Mouse (Mus musculus) forebrain, postnatal 0 days (tissue): ENCODE data around the gene Map4k3. TPM values are rescaled to one million over a fixed set of nuclear protein-coding genes. Genes with fewer than 3 reads are reported as not detected.
"Not testable (repeated sequence)": the region's sequence is repeated elsewhere in the genome, so short reads cannot be mapped to it uniquely, and the experiment has no call there.

Experiments
- ATAC-seq: fragments of 200-750 bp; cut with Nextera tagmentation; 2 replicates; pipeline ENCODE4 v1.8.0; 2017; ENCODE audit warnings: mild to moderate bottlenecking, moderate library complexity
- DNase-seq: peaks from one replicate; pipeline ENCODE4 v3.0.0-alpha.2; 2015
- H3K27ac ChIP-seq: fragments of 300-500 bp; sonication (generic); 2 replicates; pipeline ENCODE4 v1.5.1; 2014; ENCODE audit warnings: low read depth, mild to moderate bottlenecking, antibody characterized with exemption, low read length, moderate library complexity, mixed read lengths
- H3K27me3 ChIP-seq: fragments of 300-500 bp; sonication (generic); 2 replicates; pipeline ENCODE4 v1.6.1; 2014; ENCODE audit warnings: mild to moderate bottlenecking, low read length, mixed read lengths; ENCODE audit not compliant: insufficient read depth
- H3K36me3 ChIP-seq: fragments of 300-500 bp; sonication (generic); 2 replicates; pipeline ENCODE4 v1.6.1; 2014; ENCODE audit warnings: mild to moderate bottlenecking, moderate library complexity; ENCODE audit not compliant: insufficient read depth
- H3K4me1 ChIP-seq: fragments of 300-500 bp; sonication (generic); 2 replicates; pipeline ENCODE4 v1.6.1; 2014; ENCODE audit warnings: antibody characterized with exemption; ENCODE audit not compliant: insufficient read depth
- H3K4me2 ChIP-seq: fragments of 300-500 bp; sonication (generic); 2 replicates; pipeline ENCODE4 v1.6.1; 2014; ENCODE audit warnings: low read depth, mild to moderate bottlenecking, moderate library complexity
- H3K4me3 ChIP-seq: fragments of 300-500 bp; sonication (generic); 2 replicates; pipeline ENCODE4 v1.5.1; 2014; ENCODE audit warnings: low read depth, low read length, mixed read lengths
- H3K9ac ChIP-seq: fragments of 300-500 bp; sonication (generic); 2 replicates; pipeline ENCODE4 v1.6.1; 2014; ENCODE audit warnings: mild to moderate bottlenecking
- H3K9me3 ChIP-seq: fragments of 300-500 bp; sonication (generic); 2 replicates; pipeline ENCODE4 v1.6.1; 2016; ENCODE audit warnings: low read length
- CTCF ChIP-seq: sonication (generic); IDR thresholded peaks from 2 replicates; pipeline ENCODE4 v1.5.1; 2016; ENCODE audit warnings: antibody characterized with exemption, control low read depth, low read depth
- WGBS: fragments of 180-500 bp; shearing (Covaris S2); extraction: QIAGEN DNeasy Blood & Tissue Kit; methylation state at CpG from one replicate; pipeline ENCODE4 v1.1.7; 2014; 5-methylcytosine and 5-hydroxymethylcytosine counted together
- polyA plus RNA-seq: library from polyadenylated mRNA; unstranded; fragments of >200 nt; fragmentation: Nextera tagmentation; extraction: Ambion mirVana; gene quantifications from 2 replicates; pipeline ENCODE4 v1.2.1, GENCODE M21; 2015
- total RNA-seq: library from RNA; depleted of rRNA; stranded (reverse); fragments of >200 nt; gene quantifications from 2 replicates; pipeline ENCODE4 v1.2.3, GENCODE M21; 2014

Map4k3 gene
- total and polyA plus RNA-seq, 2 experiments from 2014 or later = 17.9 to 76.9 TPM

GRCm38 (mm10) chr17:80754589-80754988 is 26.3 kb upstream of the Map4k3 start:
- DNase-seq (no peak), ATAC-seq (no peak)
- no peak overlapping the region for H3K4me2 ChIP-seq
- no peak for TF ChIP-seq CTCF
- no peak overlapping the region for H3K4me3 ChIP-seq
- H3K27me3 ChIP-seq = no peaks in the 10 kb centered on the region
- no peak overlapping the region for H3K9ac ChIP-seq
- 68% methylated on average over 8 of the region's 8 CpGs for WGBS
- no peak overlapping the region for H3K27ac ChIP-seq
- no peaks in the 10 kb centered on the region for H3K4me1 ChIP-seq
- H3K9me3 ChIP-seq = no peaks in the 10 kb centered on the region
- H3K36me3 ChIP-seq = no peaks in the 10 kb centered on the region

- 29% methylated on average over 1 of the region's 1 CpGs for WGBS
- Histone ChIP-seq H3K36me3 (no peaks in the 10 kb centered on the region), H3K9me3 (no peaks in the 10 kb centered on the region), H3K4me2 (no peak overlapping the region), H3K4me3 (no peak overlapping the region), H3K27me3 (no peaks in the 10 kb centered on the region), H3K4me1 (no peaks in the 10 kb centered on the region), H3K9ac (no peak overlapping the region), H3K27ac (no peak overlapping the region)
- DNase-seq = no peak
- TF ChIP-seq CTCF = no peak
- no peak for ATAC-seq
Observed at GRCm38 (mm10) chr17:80752466-80752865, 24.2 kb upstream of the Map4k3 start.

- Histone ChIP-seq H3K4me3 (no peak overlapping the region), H3K9me3 (no peaks in the 10 kb centered on the region), H3K4me1 (no peaks in the 10 kb centered on the region), H3K9ac (no peak overlapping the region), H3K27me3 (no peaks in the 10 kb centered on the region), H3K27ac (no peak overlapping the region), H3K36me3 (no peaks in the 10 kb centered on the region), H3K4me2 (no peak overlapping the region)
- ATAC-seq (no peak), DNase-seq (no peak)
- WGBS = 57% methylated on average over 5 of the region's 5 CpGs
- TF ChIP-seq CTCF = no peak
Observed at GRCm38 (mm10) chr17:80739421-80739820, 11.1 kb upstream of the Map4k3 start.

- TF ChIP-seq CTCF = no peak
- no peak for ATAC-seq
- no peak overlapping the region for H3K27ac ChIP-seq
- H3K4me1 ChIP-seq = no peaks in the 10 kb centered on the region
- H3K9ac ChIP-seq = no peak overlapping the region
- no peak for DNase-seq
- no peak overlapping the region for H3K4me2 ChIP-seq
- no peaks in the 10 kb centered on the region for H3K27me3 ChIP-seq
- no peaks in the 10 kb centered on the region for H3K36me3 ChIP-seq
- WGBS = 76% methylated on average over 6 of the region's 6 CpGs
- no peaks in the 10 kb centered on the region for H3K9me3 ChIP-seq
- no peak overlapping the region for H3K4me3 ChIP-seq
Observed at GRCm38 (mm10) chr17:80734700-80735099, 6.4 kb upstream of the Map4k3 start.

- Histone ChIP-seq H3K4me2 (no peak overlapping the region), H3K36me3 (no peaks in the 10 kb centered on the region), H3K4me3 (no peak overlapping the region), H3K4me1 (no peaks in the 10 kb centered on the region), H3K27ac (no peak overlapping the region), H3K9me3 (no peaks in the 10 kb centered on the region), H3K27me3 (no peaks in the 10 kb centered on the region), H3K9ac (no peak overlapping the region)
- 82% methylated on average over 12 of the region's 12 CpGs for WGBS
- no peak for TF ChIP-seq CTCF
- DNase-seq (no peak), ATAC-seq (no peak)
Observed at GRCm38 (mm10) chr17:80733121-80733800, 5.0 kb upstream of the Map4k3 start.

- no peak for TF ChIP-seq CTCF
Observed at GRCm38 (mm10) chr17:80732256-80732655, 4.0 kb upstream of the Map4k3 start.

GRCm38 (mm10) chr17:80730283-80730682 is 2.0 kb upstream of the Map4k3 start:
- not testable (repeated sequence) for H3K27me3 ChIP-seq, DNase-seq, H3K4me2 ChIP-seq, H3K36me3 ChIP-seq, H3K4me3 ChIP-seq, H3K9me3 ChIP-seq, H3K4me1 ChIP-seq, H3K27ac ChIP-seq, ATAC-seq, H3K9ac ChIP-seq
- WGBS = 91% methylated on average over 6 of the region's 6 CpGs

More at GRCm38 (mm10) chr17:80732256-80732655, 4.0 kb upstream of the Map4k3 start:
- Histone ChIP-seq H3K4me1 (no peaks in the 10 kb centered on the region), H3K36me3 (no peaks in the 10 kb centered on the region), H3K4me2 (no peak overlapping the region), H3K4me3 (no peak overlapping the region), H3K27me3 (no peaks in the 10 kb centered on the region), H3K27ac (no peak overlapping the region), H3K9me3 (no peaks in the 10 kb centered on the region), H3K9ac (no peak overlapping the region)
- 84% methylated on average over 4 of the region's 4 CpGs for WGBS
- ATAC-seq (no peak), DNase-seq (no peak)
